Mouse (Mus musculus): ENCODE results near the gene D430041D05Rik. TPM values are rescaled to one million over a fixed set of nuclear protein-coding genes. Genes with fewer than 3 reads are reported as not detected.

D430041D05Rik gene
- total and polyA plus RNA-seq, 2 experiments from 2014 or later = 7.9 to 47.6 TPM

- no peak overlapping the region for H3K9ac ChIP-seq (replicated peaks; ENCODE audit: low read length, poor library complexity, severe bottlenecking)
- H3K4me3 ChIP-seq (ENCODE audit: low read depth, low read length) = no peak overlapping the region
- peaks cover 3% of the 10 kb centered on the region for H3K4me1 ChIP-seq (ENCODE audit: insufficient read depth, low read length)
- no peak for DNase-seq (ENCODE audit: low spot score)
- no peaks in the 10 kb centered on the region for H3K36me3 ChIP-seq (ENCODE audit: insufficient read depth, low read length)
- TF ChIP-seq CTCF (IDR thresholded peaks at IDR 0.05) = no peak
- WGBS = 84% methylated on average over 3 of the region's 3 CpGs
- no peak for ATAC-seq (ENCODE audit: low FRiP score)
- no peaks in the 10 kb centered on the region for H3K9me3 ChIP-seq (ENCODE audit: low read length)
- H3K27me3 ChIP-seq (ENCODE audit: insufficient read depth, low read length) = no peaks in the 10 kb centered on the region
- no peak overlapping the region for H3K27ac ChIP-seq (ENCODE audit: low read depth, low read length)
- H3K4me2 ChIP-seq (ENCODE audit: low read depth, low read length, poor library complexity, severe bottlenecking) = no peak overlapping the region
Measured at GRCm38 (mm10) chr2:104413011-104413410, 2.2 kb upstream of the D430041D05Rik start.

- H3K4me2 ChIP-seq (ENCODE audit: low read depth, low read length, poor library complexity, severe bottlenecking) = no peak overlapping the region
- 44% methylated on average over 4 of the region's 4 CpGs for WGBS
- no peak for TF ChIP-seq CTCF (IDR thresholded peaks at IDR 0.05)
- peaks cover 8% of the 10 kb centered on the region for H3K4me1 ChIP-seq (ENCODE audit: insufficient read depth, low read length)
- no peaks in the 10 kb centered on the region for H3K9me3 ChIP-seq (ENCODE audit: low read length)
- H3K9ac ChIP-seq (replicated peaks; ENCODE audit: low read length, poor library complexity, severe bottlenecking) = no peak overlapping the region
- H3K4me3 ChIP-seq (ENCODE audit: low read depth, low read length) = no peak overlapping the region
- DNase-seq (ENCODE audit: low spot score) = no peak
- no peaks in the 10 kb centered on the region for H3K27me3 ChIP-seq (ENCODE audit: insufficient read depth, low read length)
- H3K36me3 ChIP-seq (ENCODE audit: insufficient read depth, low read length) = no peaks in the 10 kb centered on the region
- ATAC-seq (ENCODE audit: low FRiP score) = no peak
- no peak overlapping the region for H3K27ac ChIP-seq (ENCODE audit: low read depth, low read length)
Measured at GRCm38 (mm10) chr2:104412496-104412895, 1.7 kb upstream of the D430041D05Rik start.

GRCm38 (mm10) chr2:104411806-104412205 lies 993 bp upstream of the D430041D05Rik start:
- TF ChIP-seq CTCF (IDR thresholded peaks at IDR 0.05) = no peak
- Histone ChIP-seq H3K4me3 (ENCODE audit: low read depth, low read length) (no peak overlapping the region), H3K4me2 (ENCODE audit: low read depth, low read length, poor library complexity, severe bottlenecking) (no peak overlapping the region), H3K9ac (replicated peaks; ENCODE audit: low read length, poor library complexity, severe bottlenecking) (no peak overlapping the region), H3K27me3 (ENCODE audit: insufficient read depth, low read length) (no peaks in the 10 kb centered on the region), H3K36me3 (ENCODE audit: insufficient read depth, low read length) (no peaks in the 10 kb centered on the region), H3K27ac (ENCODE audit: low read depth, low read length) (no peak overlapping the region), H3K4me1 (ENCODE audit: insufficient read depth, low read length) (peaks cover 15% of the 10 kb centered on the region), H3K9me3 (ENCODE audit: low read length) (no peaks in the 10 kb centered on the region)
- WGBS = 91% methylated on average over 7 of the region's 7 CpGs
- ATAC-seq (ENCODE audit: low FRiP score) (no peak), DNase-seq (ENCODE audit: low spot score) (no peak)

GRCm38 (mm10) chr2:104409851-104410821 lies 677 bp downstream of the D430041D05Rik start:
- DNase-seq (ENCODE audit: low spot score) = peak; percentile 83
- Histone ChIP-seq H3K4me2 (ENCODE audit: low read depth, low read length, poor library complexity, severe bottlenecking) (peak overlapping the region; percentile 74), H3K9ac (replicated peaks; ENCODE audit: low read length, poor library complexity, severe bottlenecking) (peak overlapping the region; percentile 97), H3K36me3 (ENCODE audit: insufficient read depth, low read length) (no peaks in the 10 kb centered on the region), H3K4me3 (ENCODE audit: low read depth, low read length) (peak overlapping the region; percentile 93), H3K27ac (ENCODE audit: low read depth, low read length) (peak overlapping the region; percentile 92), H3K4me1 (ENCODE audit: insufficient read depth, low read length) (peaks cover 17% of the 10 kb centered on the region), H3K27me3 (ENCODE audit: insufficient read depth, low read length) (no peaks in the 10 kb centered on the region), H3K9me3 (ENCODE audit: low read length) (no peaks in the 10 kb centered on the region)
- peak; percentile 87 for ATAC-seq (ENCODE audit: low FRiP score)
- no peak for TF ChIP-seq CTCF (IDR thresholded peaks at IDR 0.05)
- WGBS = 1% methylated on average over 104 of the region's 111 CpGs

GRCm38 (mm10) chr2:104408351-104408750 lies 2.5 kb downstream of the D430041D05Rik start:
- Histone ChIP-seq H3K4me1 (ENCODE audit: insufficient read depth, low read length) (peaks cover 17% of the 10 kb centered on the region), H3K36me3 (ENCODE audit: insufficient read depth, low read length) (no peaks in the 10 kb centered on the region), H3K9ac (replicated peaks; ENCODE audit: low read length, poor library complexity, severe bottlenecking) (no peak overlapping the region), H3K9me3 (ENCODE audit: low read length) (no peaks in the 10 kb centered on the region), H3K4me3 (ENCODE audit: low read depth, low read length) (peak overlapping the region; percentile 93), H3K27me3 (ENCODE audit: insufficient read depth, low read length) (no peaks in the 10 kb centered on the region), H3K4me2 (ENCODE audit: low read depth, low read length, poor library complexity, severe bottlenecking) (peak overlapping the region; percentile 74), H3K27ac (ENCODE audit: low read depth, low read length) (no peak overlapping the region)
- ATAC-seq (ENCODE audit: low FRiP score) (no peak), DNase-seq (ENCODE audit: low spot score) (no peak)
- TF ChIP-seq CTCF (IDR thresholded peaks at IDR 0.05) = no peak
- WGBS = 67% methylated on average over 7 of the region's 7 CpGs

GRCm38 (mm10) chr2:104407913-104408312 lies 2.9 kb downstream of the D430041D05Rik start:
- no peak for TF ChIP-seq CTCF (IDR thresholded peaks at IDR 0.05)
- no peaks in the 10 kb centered on the region for H3K36me3 ChIP-seq (ENCODE audit: insufficient read depth, low read length)
- H3K27ac ChIP-seq (ENCODE audit: low read depth, low read length) = no peak overlapping the region
- no peak for DNase-seq (ENCODE audit: low spot score)
- H3K4me3 ChIP-seq (ENCODE audit: low read depth, low read length) = peak overlapping the region; percentile 93; the same call in 1 of the 2 replicates
- peak overlapping the region; percentile 13; the same call in 1 of the 2 replicates for H3K9ac ChIP-seq (replicated peaks; ENCODE audit: low read length, poor library complexity, severe bottlenecking)
- 69% methylated on average over 4 of the region's 4 CpGs for WGBS
- no peaks in the 10 kb centered on the region for H3K9me3 ChIP-seq (ENCODE audit: low read length)
- H3K27me3 ChIP-seq (ENCODE audit: insufficient read depth, low read length) = no peaks in the 10 kb centered on the region
- peaks cover 17% of the 10 kb centered on the region for H3K4me1 ChIP-seq (ENCODE audit: insufficient read depth, low read length)
- no peak for ATAC-seq (ENCODE audit: low FRiP score)
- H3K4me2 ChIP-seq (ENCODE audit: low read depth, low read length, poor library complexity, severe bottlenecking) = peak overlapping the region; percentile 74

Measured in midbrain, postnatal 0 days (tissue).